Mouse (Mus musculus) WW6 (cell line): ENCODE results near the gene Cmya5.

Experiments used
- DNase-seq: peaks from one replicate; pipeline ENCODE4 v3.0.0-alpha.2; 2013; ENCODE audit warnings: low read depth, low spot score

The Cmya5 gene

GRCm38 (mm10) chr13:93062860-93063636 is 81.5 kb downstream of the Cmya5 start:
- no peak for DNase-seq

- DNase-seq: no peak
Observed at GRCm38 (mm10) chr13:93061311-93061710, 83.2 kb downstream of the Cmya5 start.

GRCm38 (mm10) chr13:93060437-93060836 is 84.1 kb downstream of the Cmya5 start:
- no peak for DNase-seq

GRCm38 (mm10) chr13:93058551-93059011 is 85.9 kb downstream of the Cmya5 start:
- DNase-seq: no peak

- no peak for DNase-seq
Observed at GRCm38 (mm10) chr13:93057492-93058260, 86.8 kb downstream of the Cmya5 start.

- no peak for DNase-seq
Observed at GRCm38 (mm10) chr13:93056091-93056490, 88.4 kb downstream of the Cmya5 start.

- no peak for DNase-seq
Observed at GRCm38 (mm10) chr13:93051483-93051882, 93.0 kb downstream of the Cmya5 start.

- no peak for DNase-seq
Observed at GRCm38 (mm10) chr13:93041021-93041420, 103.5 kb downstream of the Cmya5 start.

GRCm38 (mm10) chr13:93036218-93036617 is 108.3 kb downstream of the Cmya5 start:
- DNase-seq: no peak

GRCm38 (mm10) chr13:93029337-93029736 is 115.2 kb downstream of the Cmya5 start:
- DNase-seq: no peak

- DNase-seq: no peak
Observed at GRCm38 (mm10) chr13:93024837-93025236, 119.7 kb downstream of the Cmya5 start.

GRCm38 (mm10) chr13:93022158-93022557 is 122.4 kb downstream of the Cmya5 start:
- DNase-seq: no peak

GRCm38 (mm10) chr13:93012952-93013351 is 131.6 kb downstream of the Cmya5 start:
- no peak for DNase-seq

GRCm38 (mm10) chr13:93011315-93011714 is 133.2 kb downstream of the Cmya5 start:
- DNase-seq: no peak

GRCm38 (mm10) chr13:93010524-93010923 is 134.0 kb downstream of the Cmya5 start:
- no peak for DNase-seq

- no peak for DNase-seq
Observed at GRCm38 (mm10) chr13:93007078-93007477, 137.4 kb downstream of the Cmya5 start.

GRCm38 (mm10) chr13:93006347-93006746 is 138.2 kb downstream of the Cmya5 start:
- DNase-seq: no peak

GRCm38 (mm10) chr13:93004003-93004402 is 140.5 kb downstream of the Cmya5 start:
- DNase-seq: no peak

GRCm38 (mm10) chr13:93002456-93002855 is 142.1 kb downstream of the Cmya5 start:
- DNase-seq: no peak

GRCm38 (mm10) chr13:93000640-93001351 is 143.7 kb downstream of the Cmya5 start:
- DNase-seq: no peak

GRCm38 (mm10) chr13:92999860-93000259 is 144.7 kb downstream of the Cmya5 start:
- DNase-seq: no peak

GRCm38 (mm10) chr13:92994743-92995142 is 149.8 kb downstream of the Cmya5 start:
- DNase-seq: no peak
